Mouse (Mus musculus) pancreas, adult 10 weeks (tissue): Measurements from ENCODE around the gene Nup155. TPM values are rescaled to one million over a fixed set of nuclear protein-coding genes. Genes with fewer than 3 reads are reported as not detected.

Experiments used
- polyA plus RNA-seq: library from polyadenylated mRNA; stranded (reverse); fragments of 350-450 nt; fragmentation: Illumina TruSeq; extraction: RNeasy Lipid Tissue Mini Kit (QIAGEN cat#74804); gene quantifications from one replicate; pipeline ENCODE4 v1.2.3, GENCODE M21; 2015; ENCODE audit warnings: low read depth, low replicate concordance; ENCODE audit not compliant: insufficient read depth

Gene Nup155
- 2.6 TPM for polyA plus RNA-seq

DNA sequence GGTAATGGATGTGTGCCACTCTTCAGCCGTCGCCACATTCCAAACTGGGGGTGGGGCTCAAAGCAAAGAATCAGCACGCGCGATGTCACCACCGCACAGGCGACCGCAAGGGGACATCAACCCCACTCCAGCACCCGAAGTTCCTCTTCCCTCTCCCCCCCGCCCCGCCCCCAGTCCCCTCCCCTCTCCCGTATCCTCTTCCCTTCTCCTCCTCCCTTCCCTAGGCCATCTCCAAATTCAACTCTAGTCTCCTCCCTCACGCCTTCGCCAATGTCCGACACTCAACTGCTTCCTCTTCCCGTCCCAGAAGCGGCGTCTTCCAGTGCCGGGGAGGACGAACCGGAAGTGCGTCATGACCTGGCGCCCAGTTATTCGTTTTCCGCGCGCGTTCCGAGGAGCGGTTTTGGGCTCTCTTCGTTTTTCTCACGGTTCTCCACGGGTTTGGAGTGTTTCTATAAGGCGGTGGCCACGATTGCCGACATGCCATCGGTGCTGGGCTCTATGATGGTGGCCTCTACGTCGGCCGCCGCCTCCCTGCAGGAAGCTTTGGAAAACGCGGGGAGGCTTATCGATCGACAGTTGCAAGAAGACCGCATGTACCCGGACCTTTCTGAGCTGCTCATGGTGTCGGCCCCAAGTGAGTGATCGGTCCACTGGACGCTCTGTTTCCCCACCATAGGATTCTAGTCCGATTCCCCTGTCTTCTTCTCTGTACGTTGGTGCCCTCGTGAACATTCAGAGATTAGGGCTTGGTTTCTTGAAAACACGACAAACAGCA lies at the start of gene Nup155:
Nup155 (plus strand) TSS at position 308 of the 778 bp plus-strand sequence.

DNA sequence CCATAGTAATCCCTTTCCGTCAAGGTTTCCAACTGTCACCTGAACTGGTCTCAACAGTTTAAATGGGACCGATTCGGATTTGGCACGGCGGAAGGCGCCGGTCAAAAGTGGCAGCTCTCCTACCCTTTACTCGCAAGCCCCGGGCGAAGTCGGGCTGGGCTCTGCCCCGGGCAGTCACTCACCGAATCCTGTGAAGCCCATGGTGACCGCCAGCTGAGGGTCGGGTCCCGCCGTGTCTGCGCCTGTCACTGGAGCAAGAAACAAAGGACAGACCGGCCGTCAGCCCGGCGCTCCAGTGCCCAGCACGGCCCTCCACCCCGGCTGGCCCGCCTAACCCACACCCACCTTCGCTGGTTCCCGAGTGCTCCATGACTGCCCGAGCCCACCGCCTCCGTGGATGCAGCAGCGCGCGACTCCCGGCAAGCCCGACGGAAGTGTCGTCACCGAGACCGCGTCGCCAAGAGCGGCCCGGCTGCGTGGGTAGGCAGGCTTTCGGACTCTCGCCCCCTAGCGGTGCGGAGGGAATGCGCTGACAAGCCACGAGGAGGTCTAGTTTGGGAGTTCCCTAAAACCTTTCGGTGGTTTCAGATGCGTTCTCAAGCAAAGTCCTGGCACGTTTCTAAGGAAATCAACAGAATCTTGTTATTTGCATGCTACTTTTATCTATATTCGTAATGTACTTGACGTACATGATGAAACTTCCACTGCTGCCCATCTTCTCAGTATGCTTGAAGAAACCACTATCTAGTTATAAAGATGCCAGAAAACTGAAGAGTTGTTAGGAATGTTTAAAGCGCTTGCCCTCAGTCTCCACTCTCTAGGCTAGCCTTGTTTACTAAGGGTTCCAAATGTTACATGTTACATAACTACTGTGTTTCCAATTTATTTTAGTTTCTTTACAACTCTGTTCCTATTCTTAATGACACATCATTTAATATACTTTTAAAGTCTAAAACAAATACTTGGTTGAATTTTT lies 10.0 kb upstream of the Nup155 start, which contains the start of gene Wdr70:
Wdr70 (minus strand) TSS at position 436 of the 976 bp plus-strand sequence.

DNA sequence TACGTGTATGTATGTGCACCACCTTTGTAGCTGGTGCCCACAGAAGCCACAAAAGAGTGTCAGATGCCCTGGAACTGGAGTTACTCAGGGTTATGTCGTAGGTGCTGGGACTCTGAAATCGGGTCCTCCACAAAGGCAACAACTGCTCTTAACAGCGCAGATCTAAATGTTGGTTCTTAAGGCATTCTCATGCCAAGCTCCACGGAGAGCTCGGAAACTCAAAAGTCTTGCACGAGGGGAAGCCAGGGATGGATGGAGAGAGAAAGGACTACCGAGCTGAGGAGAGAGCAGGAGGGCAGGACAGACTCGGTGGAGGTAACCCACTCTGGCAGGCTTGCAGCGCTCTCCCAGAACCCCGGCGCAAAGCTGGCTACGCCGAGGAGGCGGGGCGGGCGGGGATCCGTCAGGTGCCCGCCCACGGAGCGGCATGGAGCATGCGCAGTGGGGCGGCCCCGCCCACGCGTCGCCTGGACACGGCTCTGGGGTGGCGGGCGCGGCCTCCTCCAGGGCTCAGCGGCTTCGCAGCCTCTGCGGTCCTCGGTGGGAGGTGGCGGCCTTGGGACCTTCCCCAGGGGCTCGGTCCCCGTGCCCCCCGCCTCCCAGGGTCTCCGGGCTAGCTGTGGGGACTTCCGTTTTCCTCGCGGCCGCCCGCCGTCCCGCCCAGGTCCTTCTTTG lies 59.7 kb downstream of the Nup155 start, which contains the start of gene Cplane1:
Cplane1 (plus strand) TSS at position 516 of the 675 bp plus-strand sequence.

Other genes with a start within 250 kb of the Nup155 start
- gene Wdr70, start 10.1 kb upstream of the Nup155 start, polyA plus RNA-seq = 5.6 TPM
- 2.0 TPM for gene Cplane1, start 59.8 kb downstream of the Nup155 start, polyA plus RNA-seq